Mouse (Mus musculus): Measurements from ENCODE around the gene Ttc28. TPM values are rescaled to one million over a fixed set of nuclear protein-coding genes. Genes with fewer than 3 reads are reported as not detected.

Gene Ttc28
- polyA plus RNA-seq, 1 experiment from 2014 or later, result 2.9 TPM

DNA sequence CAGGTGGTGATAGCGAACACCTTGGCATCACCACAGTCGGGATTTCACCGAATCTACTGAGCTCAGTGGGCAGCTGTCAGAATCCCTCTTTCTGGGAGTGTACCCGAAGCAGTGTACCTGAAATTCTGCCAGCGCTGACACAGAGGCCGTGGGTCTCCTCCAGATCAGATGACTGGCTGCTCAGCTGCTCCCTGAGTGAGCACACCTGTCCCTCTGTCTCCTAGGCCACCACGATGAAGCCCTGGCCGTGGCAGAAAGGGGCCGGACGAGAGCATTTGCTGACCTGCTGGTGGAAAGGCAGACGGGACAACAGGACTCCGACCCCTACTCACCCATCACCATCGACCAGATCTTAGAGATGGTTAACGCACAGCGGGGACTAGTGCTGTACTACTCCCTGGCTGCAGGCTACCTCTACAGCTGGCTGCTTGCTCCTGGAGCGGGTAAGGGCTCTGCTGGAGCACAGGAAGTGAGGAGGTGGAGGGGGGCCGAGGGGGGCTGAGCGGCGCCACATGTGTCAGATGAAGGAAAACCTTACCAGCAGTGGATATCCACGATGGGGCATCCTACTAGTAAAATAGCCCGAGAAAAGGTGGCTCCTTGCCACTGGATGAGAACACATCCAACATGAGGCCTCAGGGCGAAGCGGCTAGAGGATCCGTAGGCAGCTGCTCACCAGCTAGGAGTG is 353.6 kb downstream of the Ttc28 start:
- no peaks in the 10 kb centered on the region for H3K9me3 ChIP-seq (ENCODE audit: control insufficient read depth)
- TF ChIP-seq CTCF (IDR thresholded peaks at IDR 0.05; ENCODE audit: low read depth), result no peak
- no peak overlapping the region for H3K9ac ChIP-seq (ENCODE audit: low read depth, low read length)
- no peaks in the 10 kb centered on the region for H3K27me3 ChIP-seq (replicated peaks; ENCODE audit: control insufficient read depth, insufficient read depth, low read length)
- no peak overlapping the region for H3K4me3 ChIP-seq (ENCODE audit: low read depth, low read length)
- H3K36me3 ChIP-seq (ENCODE audit: control insufficient read depth, insufficient read depth), result peaks cover 20% of the 10 kb centered on the region; the same call in 1 of the 2 replicates
- H3K27ac ChIP-seq (ENCODE audit: low read depth, low read length), result no peak overlapping the region
- ATAC-seq, result no peak
- WGBS, result 65% methylated on average over 24 of the region's 24 CpGs
- H3K4me2 ChIP-seq (replicated peaks; ENCODE audit: low read depth), result no peak overlapping the region
- H3K4me1 ChIP-seq (replicated peaks; ENCODE audit: control insufficient read depth, insufficient read depth, low read length), result peaks cover 2% of the 10 kb centered on the region; the same call in 1 of the 2 replicates

DNA sequence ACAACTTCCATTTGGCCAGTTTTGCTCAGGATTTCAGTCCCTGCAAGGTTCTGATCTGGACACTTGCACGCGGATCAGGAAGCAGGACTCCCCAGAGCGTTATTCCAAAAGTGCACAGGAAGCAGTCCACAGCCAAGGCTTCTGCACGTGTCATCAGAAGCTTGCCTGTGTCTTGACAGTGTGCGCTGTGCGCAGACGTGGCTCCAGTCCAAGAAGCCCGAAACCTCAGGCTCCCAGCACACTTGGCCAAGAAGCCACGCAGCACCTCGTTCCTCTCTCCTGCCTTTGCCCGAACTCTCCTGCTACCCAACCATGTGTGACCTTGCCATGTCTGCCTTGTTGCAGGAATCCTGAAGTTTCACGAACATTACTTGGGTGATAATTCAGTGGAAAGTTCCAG is 355.5 kb downstream of the Ttc28 start:
- Histone ChIP-seq H3K9ac (ENCODE audit: low read depth, low read length) (no peak overlapping the region), H3K27me3 (replicated peaks; ENCODE audit: control insufficient read depth, insufficient read depth, low read length) (no peaks in the 10 kb centered on the region), H3K4me3 (ENCODE audit: low read depth, low read length) (no peak overlapping the region), H3K27ac (ENCODE audit: low read depth, low read length) (no peak overlapping the region), H3K4me2 (replicated peaks; ENCODE audit: low read depth) (no peak overlapping the region), H3K36me3 (ENCODE audit: control insufficient read depth, insufficient read depth) (peaks cover 28% of the 10 kb centered on the region; the same call in 1 of the 2 replicates), H3K4me1 (replicated peaks; ENCODE audit: control insufficient read depth, insufficient read depth, low read length) (no peaks in the 10 kb centered on the region), H3K9me3 (ENCODE audit: control insufficient read depth) (no peaks in the 10 kb centered on the region)
- WGBS, result 80% methylated on average over 12 of the region's 12 CpGs
- ATAC-seq, result no peak
- no peak for TF ChIP-seq CTCF (IDR thresholded peaks at IDR 0.05; ENCODE audit: low read depth)

GRCm38 (mm10) chr5:111237176-111237636 is 357.6 kb downstream of the Ttc28 start:
- no peak overlapping the region for H3K9ac ChIP-seq (ENCODE audit: low read depth, low read length)
- no peaks in the 10 kb centered on the region for H3K4me1 ChIP-seq (replicated peaks; ENCODE audit: control insufficient read depth, insufficient read depth, low read length)
- no peak for ATAC-seq
- no peaks in the 10 kb centered on the region for H3K27me3 ChIP-seq (replicated peaks; ENCODE audit: control insufficient read depth, insufficient read depth, low read length)
- H3K27ac ChIP-seq (ENCODE audit: low read depth, low read length), result no peak overlapping the region
- H3K36me3 ChIP-seq (ENCODE audit: control insufficient read depth, insufficient read depth), result peaks cover 26% of the 10 kb centered on the region; the same call in 1 of the 2 replicates
- no peak overlapping the region for H3K4me2 ChIP-seq (replicated peaks; ENCODE audit: low read depth)
- H3K4me3 ChIP-seq (ENCODE audit: low read depth, low read length), result no peak overlapping the region
- 93% methylated on average over 9 of the region's 9 CpGs for WGBS
- no peak for TF ChIP-seq CTCF (IDR thresholded peaks at IDR 0.05; ENCODE audit: low read depth)
- no peaks in the 10 kb centered on the region for H3K9me3 ChIP-seq (ENCODE audit: control insufficient read depth)

DNA sequence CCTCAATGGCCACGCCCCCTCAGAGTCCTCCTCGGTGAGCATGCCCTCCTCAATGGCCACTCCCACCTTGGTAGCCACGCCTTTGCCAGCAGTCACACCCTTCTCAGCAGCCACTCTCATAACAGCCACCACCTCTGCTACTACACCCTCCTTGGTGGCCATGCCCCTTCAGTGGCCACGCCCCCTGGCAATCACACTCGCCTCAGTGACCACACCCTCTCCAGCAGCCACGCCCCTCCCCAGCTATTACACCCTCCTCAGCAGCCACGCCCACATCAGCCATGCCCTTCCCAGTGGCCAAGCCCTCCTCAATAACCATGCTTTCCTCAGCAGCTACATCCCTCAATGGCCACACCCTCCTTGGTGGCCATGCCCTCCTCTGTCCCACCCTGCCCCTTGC is 359.6 kb downstream of the Ttc28 start:
- no peaks in the 10 kb centered on the region for H3K27me3 ChIP-seq (replicated peaks; ENCODE audit: control insufficient read depth, insufficient read depth, low read length)
- TF ChIP-seq CTCF (IDR thresholded peaks at IDR 0.05; ENCODE audit: low read depth), result no peak
- no peak overlapping the region for H3K9ac ChIP-seq (ENCODE audit: low read depth, low read length)
- no peak overlapping the region for H3K4me3 ChIP-seq (ENCODE audit: low read depth, low read length)
- H3K4me1 ChIP-seq (replicated peaks; ENCODE audit: control insufficient read depth, insufficient read depth, low read length), result no peaks in the 10 kb centered on the region
- ATAC-seq, result peak; percentile 85
- H3K4me2 ChIP-seq (replicated peaks; ENCODE audit: low read depth), result no peak overlapping the region
- H3K36me3 ChIP-seq (ENCODE audit: control insufficient read depth, insufficient read depth), result peaks cover 16% of the 10 kb centered on the region; the same call in 1 of the 2 replicates
- no peak overlapping the region for H3K27ac ChIP-seq (ENCODE audit: low read depth, low read length)
- no peaks in the 10 kb centered on the region for H3K9me3 ChIP-seq (ENCODE audit: control insufficient read depth)
- 36% methylated on average over 7 of the region's 7 CpGs for WGBS

DNA sequence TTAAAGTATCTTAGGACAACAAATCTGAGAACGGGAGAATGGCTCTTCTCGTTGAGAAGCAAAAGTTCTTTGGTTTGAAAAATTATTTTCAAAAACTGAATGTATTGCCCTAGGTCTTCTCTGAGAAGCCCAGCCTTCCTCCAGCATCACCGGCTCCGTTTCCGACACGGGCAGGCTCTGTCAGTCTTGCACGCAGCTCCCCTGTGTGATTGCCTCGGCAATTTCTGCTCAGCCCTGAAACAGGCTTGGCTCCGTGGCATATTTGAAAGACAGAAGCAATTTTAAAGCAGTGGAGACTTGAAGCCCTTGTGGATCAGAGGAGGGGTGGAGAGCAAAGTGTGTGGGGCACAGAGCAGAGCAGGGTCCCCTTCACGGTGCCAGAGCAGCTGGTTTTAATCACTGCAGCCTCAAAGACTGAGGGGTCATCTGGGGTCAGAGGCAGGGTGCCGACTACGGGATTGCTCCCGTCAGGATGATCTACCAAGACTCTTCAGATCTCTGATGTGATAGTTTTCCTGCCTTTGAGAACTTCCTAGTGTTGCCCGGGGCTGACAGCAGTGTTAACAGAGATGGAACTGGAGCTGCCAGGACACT is 363.9 kb downstream of the Ttc28 start:
- no peak overlapping the region for H3K9ac ChIP-seq (ENCODE audit: low read depth, low read length)
- H3K4me1 ChIP-seq (replicated peaks; ENCODE audit: control insufficient read depth, insufficient read depth, low read length), result no peaks in the 10 kb centered on the region
- 54% methylated on average over 14 of the region's 14 CpGs for WGBS
- H3K36me3 ChIP-seq (ENCODE audit: control insufficient read depth, insufficient read depth), result peaks cover 6% of the 10 kb centered on the region; the same call in 1 of the 2 replicates
- ATAC-seq, result no peak
- no peak overlapping the region for H3K4me3 ChIP-seq (ENCODE audit: low read depth, low read length)
- no peaks in the 10 kb centered on the region for H3K9me3 ChIP-seq (ENCODE audit: control insufficient read depth)
- H3K27ac ChIP-seq (ENCODE audit: low read depth, low read length), result no peak overlapping the region
- no peak for TF ChIP-seq CTCF (IDR thresholded peaks at IDR 0.05; ENCODE audit: low read depth)
- H3K27me3 ChIP-seq (replicated peaks; ENCODE audit: control insufficient read depth, insufficient read depth, low read length), result no peaks in the 10 kb centered on the region
- H3K4me2 ChIP-seq (replicated peaks; ENCODE audit: low read depth), result no peak overlapping the region

GRCm38 (mm10) chr5:111244061-111244460 is 364.5 kb downstream of the Ttc28 start:
- H3K4me2 ChIP-seq (replicated peaks; ENCODE audit: low read depth), result no peak overlapping the region
- no peak overlapping the region for H3K4me3 ChIP-seq (ENCODE audit: low read depth, low read length)
- no peak for TF ChIP-seq CTCF (IDR thresholded peaks at IDR 0.05; ENCODE audit: low read depth)
- WGBS, result 85% methylated on average over 9 of the region's 9 CpGs
- no peak overlapping the region for H3K27ac ChIP-seq (ENCODE audit: low read depth, low read length)
- no peak overlapping the region for H3K9ac ChIP-seq (ENCODE audit: low read depth, low read length)
- no peaks in the 10 kb centered on the region for H3K4me1 ChIP-seq (replicated peaks; ENCODE audit: control insufficient read depth, insufficient read depth, low read length)
- H3K36me3 ChIP-seq (ENCODE audit: control insufficient read depth, insufficient read depth), result peaks cover 6% of the 10 kb centered on the region; the same call in 1 of the 2 replicates
- H3K27me3 ChIP-seq (replicated peaks; ENCODE audit: control insufficient read depth, insufficient read depth, low read length), result no peaks in the 10 kb centered on the region
- H3K9me3 ChIP-seq (ENCODE audit: control insufficient read depth), result no peaks in the 10 kb centered on the region
- no peak for ATAC-seq

All from intestine, postnatal 0 days (tissue).